Mouse (Mus musculus) cortical plate, adult 2 months (tissue): ENCODE data around the gene Hes3.

Source experiments
- CTCF ChIP-seq: fragments of 200-500 bp; IDR thresholded peaks from 2 replicates; pipeline ENCODE4 v1.5.1; 2011; ENCODE audit warnings: mild to moderate bottlenecking, control low read depth, low read length; ENCODE audit not compliant: insufficient read depth; ENCODE audit errors: extremely low read depth
- POLR2A ChIP-seq: fragments of 200-500 bp; IDR thresholded peaks from 2 replicates; pipeline ENCODE4 v1.6.1; 2011; ENCODE audit warnings: mild to moderate bottlenecking, low read length, control low read depth; ENCODE audit not compliant: insufficient read depth; ENCODE audit errors: extremely low read depth

GRCm38 (mm10) chr4:152307542-152307941 lies 16.1 kb upstream of the Hes3 start:
- TF ChIP-seq POLR2A (no peak), CTCF (no peak)
